Mouse (Mus musculus) cerebellum, adult 2 months (tissue): Measurements from ENCODE around the gene Tas2r116. TPM values are rescaled to one million over a fixed set of nuclear protein-coding genes. Genes with fewer than 3 reads are reported as not detected.

ENCODE experiments used
- DNase-seq, 2 experiments: peaks; one replicate each; pipeline ENCODE4 v3.0.0; 2021
- H3K27ac ChIP-seq: fragments of 200-500 bp; 2 replicates; pipeline ENCODE4 v1.5.1; 2012; ENCODE audit warnings: low read length, control low read depth, inconsistent platforms; ENCODE audit not compliant: insufficient read depth
- H3K27me3 ChIP-seq: fragments of 200-500 bp; 2 replicates; pipeline ENCODE4 v1.6.1; 2012; ENCODE audit warnings: inconsistent platforms, mild to moderate bottlenecking, low read length, moderate library complexity; ENCODE audit not compliant: control insufficient read depth, insufficient read depth
- H3K4me1 ChIP-seq: fragments of 200-500 bp; 2 replicates; pipeline ENCODE4 v1.6.1; 2011; ENCODE audit warnings: low read length; ENCODE audit not compliant: control insufficient read depth, insufficient read depth
- H3K4me3 ChIP-seq: fragments of 200-500 bp; replicated peaks from 2 replicates; pipeline ENCODE3; 2011; ENCODE audit warnings: mild to moderate bottlenecking, low read depth, low read length, control low read depth; ENCODE audit not compliant: insufficient read depth
- CTCF ChIP-seq: fragments of 200-500 bp; IDR thresholded peaks from 2 replicates; pipeline ENCODE4 v1.5.1; 2011; ENCODE audit warnings: low read depth, mild to moderate bottlenecking, control low read depth, low read length, moderate library complexity, borderline replicate concordance; ENCODE audit not compliant: insufficient read depth
- POLR2A ChIP-seq: fragments of 200-500 bp; IDR thresholded peaks from 2 replicates; pipeline ENCODE4 v1.6.1; 2011; ENCODE audit warnings: low read length, control low read depth, borderline replicate concordance; ENCODE audit not compliant: insufficient read depth
- WGBS: fragments of 180-500 bp; shearing (Covaris S2); methylation state at CpG from one replicate; pipeline ENCODE4 v1.1.7; 2018; 5-methylcytosine and 5-hydroxymethylcytosine counted together
- polyA plus RNA-seq: library from polyadenylated mRNA; depleted of rRNA; stranded (reverse); fragments of >200 nt; gene quantifications from 2 replicates; pipeline ENCODE4 v1.2.3, GENCODE M21; 2012; rRNA removed

Gene Tas2r116
- polyA plus RNA-seq: not detected in 2 replicates

GRCm38 (mm10) chr6:132855138-132855537 is at the start of gene Tas2r116:
TSS of gene Tas2r116 (plus strand) at chr6:132855438.
- Histone ChIP-seq H3K27ac (no peak within 1 kb of the TSS), H3K4me1 (no peaks in the 10 kb centered on the region), H3K27me3 (no peaks in the 10 kb centered on the region), H3K4me3 (no peak within 1 kb of the TSS)
- 73% methylated on average over 1 of the region's 1 CpGs for WGBS
- DNase-seq: no peak
- TF ChIP-seq CTCF: no peak
- TF ChIP-seq POLR2A: no peak

GRCm38 (mm10) chr6:132846842-132847241 is 8.4 kb upstream of the Tas2r116 start, which contains the start of gene Tas2r123:
TSS of gene Tas2r123 (plus strand) at chr6:132847142.
- Histone ChIP-seq H3K27ac (no peak within 1 kb of the TSS), H3K27me3 (no peaks in the 10 kb centered on the region), H3K4me1 (no peaks in the 10 kb centered on the region), H3K4me3 (no peak within 1 kb of the TSS)
- no peak for TF ChIP-seq POLR2A
- no peak for DNase-seq
- WGBS: 84% methylated on average over 1 of the region's 1 CpGs

DNA sequence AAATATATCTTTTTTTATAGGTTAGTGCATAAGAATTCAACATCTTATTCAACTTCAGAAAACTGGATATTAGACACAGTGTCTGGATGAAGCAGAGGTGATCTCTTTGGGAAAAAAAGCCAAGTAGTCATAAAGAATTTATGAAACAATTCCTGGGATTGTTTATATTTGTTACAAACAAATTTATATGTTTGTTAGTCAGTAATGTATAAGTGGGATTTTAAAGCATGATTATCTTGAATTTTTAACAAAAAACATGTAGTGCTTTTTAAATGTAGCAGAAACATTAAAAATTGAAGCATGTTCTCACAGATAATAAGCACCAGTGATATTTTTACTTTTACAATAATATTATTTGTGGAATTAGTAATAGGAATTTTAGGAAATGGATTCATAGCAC is 12.5 kb downstream of the Tas2r116 start, which contains the start of gene Tas2r110:
TSS of gene Tas2r110 (plus strand) at position 301 of the 400 bp plus-strand sequence.
- Histone ChIP-seq H3K4me3 (no peak within 1 kb of the TSS), H3K27me3 (no peaks in the 10 kb centered on the region), H3K27ac (no peak within 1 kb of the TSS), H3K4me1 (no peaks in the 10 kb centered on the region)
- DNase-seq: no peak
- TF ChIP-seq POLR2A (no peak), CTCF (no peak)

DNA sequence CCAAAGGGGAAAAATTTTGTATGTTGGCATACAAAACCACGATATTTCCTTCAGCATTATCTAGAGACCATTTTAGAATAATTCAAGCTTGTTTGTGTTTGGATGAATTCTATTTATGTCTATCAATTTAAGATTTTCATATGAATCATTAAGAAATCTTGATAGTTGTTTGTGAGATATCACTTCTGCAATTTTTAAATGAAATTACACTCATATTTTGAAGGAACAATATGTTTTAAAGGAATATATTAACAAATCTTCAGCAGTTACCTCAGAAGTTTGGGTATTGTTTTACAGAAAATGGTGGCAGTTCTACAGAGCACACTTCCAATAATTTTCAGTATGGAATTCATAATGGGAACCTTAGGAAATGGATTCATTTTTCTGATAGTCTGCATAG is 37.5 kb downstream of the Tas2r116 start, which contains the start of gene Tas2r113:
TSS of gene Tas2r113 (plus strand) at position 301 of the 400 bp plus-strand sequence.
- 54% methylated on average over 1 of the region's 1 CpGs for WGBS
- no peak for TF ChIP-seq CTCF
- no peak for TF ChIP-seq POLR2A
- no peaks in the 10 kb centered on the region for H3K4me1 ChIP-seq
- DNase-seq: no peak
- H3K4me3 ChIP-seq: no peak within 1 kb of the TSS
- H3K27me3 ChIP-seq: no peaks in the 10 kb centered on the region
- no peak within 1 kb of the TSS for H3K27ac ChIP-seq

Other genes with a start within 250 kb of the Tas2r116 start
- gene A630073D07Rik, start 203.9 kb upstream of the Tas2r116 start, polyA plus RNA-seq: not detected in 2 replicates
- gene Tas2r120, start 198.5 kb upstream of the Tas2r116 start, polyA plus RNA-seq: not detected in 2 replicates
- gene Tas2r121, start 154.4 kb upstream of the Tas2r116 start, polyA plus RNA-seq: not detected in 2 replicates
- gene Tas2r122, start 143.5 kb upstream of the Tas2r116 start, polyA plus RNA-seq: not detected in 2 replicates
- not detected in 2 replicates for gene Tas2r115, start 117.4 kb upstream of the Tas2r116 start, polyA plus RNA-seq
- not detected in 2 replicates for gene Tas2r124, start 100.7 kb upstream of the Tas2r116 start, polyA plus RNA-seq
- gene Tas2r102, start 93.3 kb upstream of the Tas2r116 start, polyA plus RNA-seq: not detected in 2 replicates
- gene Tas2r136, start 77.3 kb upstream of the Tas2r116 start, polyA plus RNA-seq: not detected in 2 replicates
- not detected in 2 replicates for gene Tas2r117, start 52.6 kb upstream of the Tas2r116 start, polyA plus RNA-seq
- not detected in 2 replicates for gene Tas2r123, start 8.3 kb upstream of the Tas2r116 start, polyA plus RNA-seq
- gene Tas2r110, start 12.6 kb downstream of the Tas2r116 start, polyA plus RNA-seq: not detected in 2 replicates
- gene Tas2r113, start 37.6 kb downstream of the Tas2r116 start, polyA plus RNA-seq: not detected in 2 replicates
- not detected in 2 replicates for gene Tas2r125, start 54.2 kb downstream of the Tas2r116 start, polyA plus RNA-seq
- not detected in 2 replicates for gene Tas2r129, start 95.7 kb downstream of the Tas2r116 start, polyA plus RNA-seq
- not detected in 2 replicates for gene Tas2r131, start 102.5 kb downstream of the Tas2r116 start, polyA plus RNA-seq
- gene Tas2r109, start 125.5 kb downstream of the Tas2r116 start, polyA plus RNA-seq: not detected in 2 replicates
- not detected in 2 replicates for gene Tas2r103, start 181.7 kb downstream of the Tas2r116 start, polyA plus RNA-seq
- not detected in 2 replicates for gene Tas2r140, start 200.4 kb downstream of the Tas2r116 start, polyA plus RNA-seq
- gene Smim10l1, start 249.5 kb downstream of the Tas2r116 start, polyA plus RNA-seq: 82.1 and 84.5 TPM in 2 replicates